Mouse (Mus musculus) adrenal gland, postnatal 36 days (tissue): ENCODE data around the gene Olfr106-ps. TPM values are rescaled to one million over a fixed set of nuclear protein-coding genes. Genes with fewer than 3 reads are reported as not detected.

Experiments used
- DNase-seq, 2 experiments: peaks; one replicate each; pipeline ENCODE4 v3.0.0; 2021; ENCODE audit warnings: mixed read lengths in 1 of 2
- long read RNA-seq, 2 experiments: library from polyadenylated mRNA; stranded (forward); transcript quantifications; one replicate each; pipeline ENCODE4 v2.0.0; 2021; ENCODE audit warnings: borderline sequencing depth in 2 of 2
- total RNA-seq, 2 experiments: library from RNA; stranded (reverse); gene quantifications; 2 replicates each; pipeline ENCODE4 v1.2.3; 2021

Gene Olfr106-ps
- not detected for total RNA-seq
- long read RNA-seq, experiment 1 = 0 reads
- long read RNA-seq, experiment 2 = 0 reads

- DNase-seq = no peak
Observed at GRCm38 (mm10) chr17:37390093-37390492, at the start of gene Olfr106-ps. Olfr106-ps (plus strand) TSS chr17:37390393.

- DNase-seq = no peak
Observed at GRCm38 (mm10) chr17:37359282-37359681, 30.9 kb upstream of the Olfr106-ps start, which contains the start of gene Olfr104-ps. Olfr104-ps (plus strand) TSS chr17:37359582.

DNA sequence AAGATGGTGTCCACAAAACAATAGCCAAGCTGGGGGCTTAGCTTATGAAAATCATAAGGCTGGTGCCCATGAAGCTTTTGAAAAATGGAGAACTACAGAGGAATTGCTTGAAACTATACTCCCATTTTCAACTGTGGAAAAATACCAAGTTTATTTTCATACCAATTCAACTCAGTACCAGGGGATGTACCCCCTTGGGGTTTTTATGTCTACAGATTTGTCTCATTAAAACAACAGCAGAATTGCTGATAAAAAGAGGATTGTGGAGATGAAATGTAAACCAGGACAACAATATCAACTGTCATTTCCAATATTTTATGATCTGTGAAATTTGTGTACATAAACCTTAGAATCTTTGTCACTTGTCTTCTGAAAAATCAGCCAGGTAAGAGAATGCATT lies 11.5 kb upstream of the Olfr106-ps start, which contains the start of gene Olfr105-ps:
Olfr105-ps (plus strand) TSS at position 301 of the 400 bp plus-strand sequence.
- no peak for DNase-seq

DNA sequence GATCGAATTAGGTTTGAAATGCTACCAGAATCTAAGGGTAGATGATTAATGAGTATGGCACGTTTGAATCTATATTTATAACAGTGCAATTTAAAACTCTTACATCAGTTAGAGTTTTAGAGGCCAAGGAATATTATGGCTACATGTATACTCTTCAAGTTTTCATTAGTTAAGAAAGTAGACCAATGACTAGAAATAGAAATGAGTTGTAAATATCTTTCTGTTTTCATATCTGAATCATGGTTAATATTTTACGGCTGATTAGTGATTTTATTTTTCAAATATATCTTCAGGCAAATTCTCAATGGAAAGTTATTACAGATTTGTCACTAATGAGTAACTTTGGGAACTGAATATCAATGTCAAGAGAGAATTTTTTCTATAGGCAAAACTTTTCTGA lies 8.7 kb downstream of the Olfr106-ps start, which contains the start of gene Olfr107:
Olfr107 (plus strand) TSS at position 301 of the 400 bp plus-strand sequence.
- DNase-seq = no peak

DNA sequence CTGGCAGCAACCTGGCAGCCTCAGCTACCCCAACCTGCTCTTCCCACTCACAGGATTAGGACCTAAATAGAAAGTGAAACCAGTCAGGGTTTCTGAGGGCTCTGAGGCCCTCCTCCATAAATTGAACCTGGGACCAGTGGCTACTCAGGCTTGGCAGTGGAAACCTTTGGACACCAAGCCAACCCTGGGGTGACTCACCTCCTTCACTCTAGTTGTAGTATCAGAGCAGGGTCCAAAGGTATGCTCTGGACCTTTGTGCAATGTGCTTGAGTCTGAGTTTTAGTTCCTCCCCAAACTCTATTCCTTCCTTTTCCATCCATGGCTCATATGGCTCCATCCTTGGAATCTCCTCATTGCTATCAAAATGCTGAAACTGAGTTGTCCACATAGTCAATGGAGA lies 23.2 kb downstream of the Olfr106-ps start:
- no peak for DNase-seq

GRCm38 (mm10) chr17:37445180-37445579 lies 55.0 kb downstream of the Olfr106-ps start, which contains the start of gene Olfr108:
Olfr108 (plus strand) TSS chr17:37445480.
- no peak for DNase-seq

Other genes with a start within 250 kb of the Olfr106-ps start
- gene Olfr93, start 228.9 kb upstream of the Olfr106-ps start, total RNA-seq = not detected
- gene Ubd, start 196.5 kb upstream of the Olfr106-ps start, total RNA-seq = under 1 TPM in 1 of 2 experiments, not detected in 1; 0.56 TPM
- gene Olfr94, start 189.4 kb upstream of the Olfr106-ps start, total RNA-seq = not detected
- gene Olfr95, start 177.3 kb upstream of the Olfr106-ps start, total RNA-seq = not detected
- not detected for gene Olfr96, start 170.2 kb upstream of the Olfr106-ps start, total RNA-seq
- not detected for gene Olfr97, start 153.1 kb upstream of the Olfr106-ps start, total RNA-seq
- not detected for gene Olfr98, start 126.6 kb upstream of the Olfr106-ps start, total RNA-seq
- 1 to 10 TPM; 3.8 to 5.3 TPM for gene H2-M3, start 120.2 kb upstream of the Olfr106-ps start, total RNA-seq
- gene Olfr99, start 106.9 kb upstream of the Olfr106-ps start, total RNA-seq = not detected
- gene Olfr101, start 86.1 kb upstream of the Olfr106-ps start, total RNA-seq = not detected
- not detected for gene Olfr102, start 73.3 kb upstream of the Olfr106-ps start, total RNA-seq
- not detected for gene Olfr103, start 50.7 kb upstream of the Olfr106-ps start, total RNA-seq
- gene Olfr104-ps, start 30.8 kb upstream of the Olfr106-ps start, total RNA-seq = not detected
- not detected for gene Olfr105-ps, start 11.4 kb upstream of the Olfr106-ps start, total RNA-seq
- gene Olfr107, start 8.8 kb downstream of the Olfr106-ps start, total RNA-seq = not detected
- gene Olfr108, start 55.1 kb downstream of the Olfr106-ps start, total RNA-seq = not detected
- gene Olfr109, start 68.5 kb downstream of the Olfr106-ps start, total RNA-seq = not detected
- not detected for gene H2-M2, start 93.2 kb downstream of the Olfr106-ps start, total RNA-seq
- not detected for gene Olfr110, start 102.1 kb downstream of the Olfr106-ps start, total RNA-seq
- not detected for gene Olfr111, start 117.6 kb downstream of the Olfr106-ps start, total RNA-seq
- not detected for gene Olfr112, start 179.1 kb downstream of the Olfr106-ps start, total RNA-seq
- gene Olfr113, start 187.3 kb downstream of the Olfr106-ps start, total RNA-seq = not detected
- gene Olfr114, start 202.3 kb downstream of the Olfr106-ps start, total RNA-seq = not detected
- not detected for gene Olfr115, start 236.7 kb downstream of the Olfr106-ps start, total RNA-seq
- gene Olfr116, start 236.8 kb downstream of the Olfr106-ps start, total RNA-seq = not detected